Mouse (Mus musculus): ENCODE data around the gene Cux2. TPM values are rescaled to one million over a fixed set of nuclear protein-coding genes. Genes with fewer than 3 reads are reported as not detected.
A peak's percentile ranks its signal among the peaks of the same experiment; 100 is the strongest.

Cux2 gene
- total RNA-seq, 2 experiments from 2014 or later: 1.1 to 1.5 TPM

GRCm38 (mm10) chr5:121916813-121917212 lies 133.1 kb downstream of the Cux2 start:
- no peak for DNase-seq

- DNase-seq: no peak
These were observed 135.9 kb downstream of the Cux2 start for GRCm38 (mm10) chr5:121913999-121914398.

- no peak for DNase-seq
These were observed 140.5 kb downstream of the Cux2 start for GRCm38 (mm10) chr5:121909226-121909985.

GRCm38 (mm10) chr5:121905671-121906070 lies 144.2 kb downstream of the Cux2 start:
- no peak for DNase-seq

- DNase-seq: no peak
These were observed 145.1 kb downstream of the Cux2 start for GRCm38 (mm10) chr5:121904799-121905198.

GRCm38 (mm10) chr5:121902809-121903745 lies 146.8 kb downstream of the Cux2 start:
- no peak for DNase-seq

- no peak for DNase-seq
These were observed 154.7 kb downstream of the Cux2 start for GRCm38 (mm10) chr5:121895117-121895756.

GRCm38 (mm10) chr5:121894647-121895046 lies 155.3 kb downstream of the Cux2 start:
- DNase-seq: no peak

- DNase-seq: no peak
These were observed 156.3 kb downstream of the Cux2 start for GRCm38 (mm10) chr5:121893581-121893980.

- no peak for DNase-seq
These were observed 157.6 kb downstream of the Cux2 start for GRCm38 (mm10) chr5:121892281-121892680.

- DNase-seq: no peak
These were observed 159.0 kb downstream of the Cux2 start for GRCm38 (mm10) chr5:121890925-121891324.

GRCm38 (mm10) chr5:121889819-121890362 lies 160.0 kb downstream of the Cux2 start:
- DNase-seq: no peak

GRCm38 (mm10) chr5:121889375-121889774 lies 160.5 kb downstream of the Cux2 start:
- no peak for DNase-seq

- no peak for DNase-seq
These were observed 166.5 kb downstream of the Cux2 start for GRCm38 (mm10) chr5:121883356-121883755.

GRCm38 (mm10) chr5:121879211-121879610 lies 170.7 kb downstream of the Cux2 start:
- DNase-seq: peak; percentile 48

GRCm38 (mm10) chr5:121878703-121879102 lies 171.2 kb downstream of the Cux2 start:
- no peak for DNase-seq

- no peak for DNase-seq
These were observed 173.0 kb downstream of the Cux2 start for GRCm38 (mm10) chr5:121876901-121877300.

GRCm38 (mm10) chr5:121875041-121875440 lies 174.9 kb downstream of the Cux2 start:
- DNase-seq: no peak

GRCm38 (mm10) chr5:121872158-121872557 lies 177.7 kb downstream of the Cux2 start:
- peak; percentile 92 for DNase-seq

- no peak for DNase-seq
These were observed 178.3 kb downstream of the Cux2 start for GRCm38 (mm10) chr5:121871515-121872030.

GRCm38 (mm10) chr5:121870832-121871231 lies 179.1 kb downstream of the Cux2 start:
- DNase-seq: no peak

GRCm38 (mm10) chr5:121867963-121868362 lies 181.9 kb downstream of the Cux2 start:
- no peak for DNase-seq
